Mouse (Mus musculus) olfactory bulb, adult 2 months (tissue): ENCODE results near the gene Sftpa1.

Experiments used
- CTCF ChIP-seq: fragments of 200-500 bp; IDR thresholded peaks from 2 replicates; pipeline ENCODE4 v1.5.1; 2012; ENCODE audit warnings: low read depth, mild to moderate bottlenecking, low read length, moderate library complexity; ENCODE audit not compliant: insufficient read depth
- POLR2A ChIP-seq: fragments of 200-500 bp; IDR thresholded peaks from 2 replicates; pipeline ENCODE4 v1.6.1; 2012; ENCODE audit warnings: mild to moderate bottlenecking, low read depth, low read length, moderate library complexity; ENCODE audit not compliant: insufficient read depth

GRCm38 (mm10) chr14:41096296-41096860 lies 35.2 kb upstream of the Sftpa1 start:
- TF ChIP-seq CTCF (no peak), POLR2A (no peak)
